Mouse (Mus musculus) heart, embryonic 11.5 days (tissue): ENCODE data around the gene Jaml. TPM values are rescaled to one million over a fixed set of nuclear protein-coding genes. Genes with fewer than 3 reads are reported as not detected.
A peak's percentile ranks its signal among the peaks of the same experiment; 100 is the strongest.

Experiments used
- ATAC-seq: fragments of 200-750 bp; cut with Nextera tagmentation; replicated peaks from 2 replicates; pipeline ENCODE4 v1.8.0; 2017; ENCODE audit warnings: moderate library complexity; ENCODE audit not compliant: insufficient number of reproducible peaks, low FRiP score, low TSS enrichment
- H3K27ac ChIP-seq: fragments of 300-500 bp; sonication (generic); 2 replicates; pipeline ENCODE4 v1.5.1; 2014; ENCODE audit warnings: mild to moderate bottlenecking, low read depth, low read length
- H3K27me3 ChIP-seq: fragments of 300-500 bp; sonication (generic); 2 replicates; pipeline ENCODE4 v1.6.1; 2014; ENCODE audit warnings: mild to moderate bottlenecking, low read length, mixed read lengths; ENCODE audit not compliant: control insufficient read depth, insufficient read depth
- H3K36me3 ChIP-seq: fragments of 300-500 bp; sonication (generic); 2 replicates; pipeline ENCODE4 v1.6.1; 2014; ENCODE audit warnings: mild to moderate bottlenecking, low read length, moderate library complexity, mixed read lengths; ENCODE audit not compliant: control insufficient read depth, insufficient read depth
- H3K4me1 ChIP-seq: fragments of 300-500 bp; sonication (generic); 2 replicates; pipeline ENCODE4 v1.6.1; 2014; ENCODE audit warnings: low read length; ENCODE audit not compliant: control insufficient read depth, insufficient read depth
- H3K4me2 ChIP-seq: fragments of 300-500 bp; sonication (generic); 2 replicates; pipeline ENCODE4 v1.6.1; 2014; ENCODE audit warnings: mild to moderate bottlenecking, moderate library complexity
- H3K4me3 ChIP-seq: fragments of 300-500 bp; sonication (generic); 2 replicates; pipeline ENCODE4 v1.5.1; 2014; ENCODE audit warnings: low read depth, low read length
- H3K9ac ChIP-seq: fragments of 300-500 bp; sonication (generic); 2 replicates; pipeline ENCODE4 v1.6.1; 2014; ENCODE audit warnings: mild to moderate bottlenecking, low read depth, low read length, moderate library complexity
- H3K9me3 ChIP-seq: fragments of 300-500 bp; sonication (generic); replicated peaks from 2 replicates; pipeline ENCODE4 v1.6.1; 2016; ENCODE audit warnings: low read length; ENCODE audit not compliant: control insufficient read depth
- WGBS: fragments of 180-500 bp; shearing (Covaris S2); extraction: QIAGEN DNeasy Blood & Tissue Kit; methylation state at CpG from one replicate; pipeline ENCODE4 v1.1.7; 2014; ENCODE audit not compliant: insufficient replicate concordance; 5-methylcytosine and 5-hydroxymethylcytosine counted together
- polyA plus RNA-seq: library from polyadenylated mRNA; unstranded; fragments of >200 nt; fragmentation: Nextera tagmentation; extraction: Ambion mirVana; gene quantifications from 2 replicates; pipeline ENCODE4 v1.2.1, GENCODE M21; 2014

The Jaml gene
- polyA plus RNA-seq, 1 experiment from 2014 or later: 0.36 TPM

GRCm38 (mm10) chr9:45138191-45139032, 59.4 kb downstream of the Jaml start, which contains the start of gene Scn4b:
Gene Scn4b (plus strand): TSS chr9:45138395.
- peak within 1 kb of the TSS; percentile 60 for H3K4me3 ChIP-seq
- H3K4me2 ChIP-seq: peak within 1 kb of the TSS; percentile 94
- no peak for ATAC-seq
- H3K9me3 ChIP-seq: no peaks in the 10 kb centered on the region
- no peaks in the 10 kb centered on the region for H3K36me3 ChIP-seq
- under 1% methylated on average over 70 of the region's 76 CpGs for WGBS
- peaks cover 40% of the 10 kb centered on the region for H3K4me1 ChIP-seq
- H3K27ac ChIP-seq: no peak within 1 kb of the TSS; the same call in 1 of the 2 replicates
- H3K9ac ChIP-seq: peak within 1 kb of the TSS; percentile 59; the same call in 1 of the 2 replicates
- peaks cover 54% of the 10 kb centered on the region for H3K27me3 ChIP-seq

DNA sequence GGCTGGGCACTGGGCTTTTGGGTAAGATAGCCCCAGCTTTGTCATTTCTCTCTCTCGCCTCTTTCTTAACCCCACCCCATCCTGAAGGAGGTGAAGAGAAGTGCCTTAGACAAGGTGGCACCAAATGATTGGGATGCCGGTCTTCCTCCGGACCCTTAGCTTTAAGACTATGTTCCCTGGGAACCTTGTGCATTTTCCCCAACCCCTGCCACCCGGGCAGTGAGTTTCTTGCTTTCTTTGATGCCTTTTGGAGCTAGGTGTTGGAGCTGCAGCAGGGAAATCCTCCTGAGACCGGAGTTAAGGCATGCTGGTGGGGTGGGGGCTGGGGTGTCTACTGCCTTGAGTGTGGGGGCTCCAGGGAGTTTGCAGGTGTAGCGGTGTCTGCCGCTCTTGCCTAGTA, 60.1 kb downstream of the Jaml start:
- H3K4me2 ChIP-seq: peak overlapping the region; percentile 94
- 4% methylated on average over 7 of the region's 7 CpGs for WGBS
- peaks cover 58% of the 10 kb centered on the region for H3K27me3 ChIP-seq
- no peak overlapping the region for H3K9ac ChIP-seq
- H3K27ac ChIP-seq: no peak overlapping the region
- no peak for ATAC-seq
- peaks cover 40% of the 10 kb centered on the region for H3K4me1 ChIP-seq
- no peaks in the 10 kb centered on the region for H3K9me3 ChIP-seq
- no peaks in the 10 kb centered on the region for H3K36me3 ChIP-seq
- peak overlapping the region; percentile 60 for H3K4me3 ChIP-seq

DNA sequence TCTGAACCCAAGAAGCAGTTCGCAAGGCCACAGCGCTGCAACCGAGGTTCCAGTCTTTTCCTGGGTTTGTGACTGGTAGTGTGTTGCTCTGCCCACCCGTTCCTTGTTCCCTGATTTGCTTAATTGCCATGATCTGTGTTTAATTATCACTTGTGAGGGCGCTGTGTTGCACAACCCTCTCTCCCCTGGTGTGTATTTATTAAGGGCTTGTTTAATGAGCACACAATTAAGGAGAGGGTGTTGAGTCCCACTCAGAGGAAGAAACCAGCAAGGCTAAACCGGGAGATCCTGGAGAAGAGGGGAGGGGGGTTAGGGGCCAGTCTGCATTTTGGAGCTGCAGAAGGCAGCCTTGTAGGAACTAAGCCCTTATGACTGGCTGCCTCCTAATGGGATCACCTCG, 62.0 kb downstream of the Jaml start:
- Histone ChIP-seq H3K36me3 (no peaks in the 10 kb centered on the region), H3K9me3 (no peaks in the 10 kb centered on the region), H3K9ac (no peak overlapping the region), H3K4me2 (no peak overlapping the region), H3K27me3 (peaks cover 70% of the 10 kb centered on the region), H3K27ac (no peak overlapping the region), H3K4me3 (no peak overlapping the region), H3K4me1 (peaks cover 34% of the 10 kb centered on the region)
- no peak for ATAC-seq
- WGBS: 58% methylated on average over 7 of the region's 7 CpGs

DNA sequence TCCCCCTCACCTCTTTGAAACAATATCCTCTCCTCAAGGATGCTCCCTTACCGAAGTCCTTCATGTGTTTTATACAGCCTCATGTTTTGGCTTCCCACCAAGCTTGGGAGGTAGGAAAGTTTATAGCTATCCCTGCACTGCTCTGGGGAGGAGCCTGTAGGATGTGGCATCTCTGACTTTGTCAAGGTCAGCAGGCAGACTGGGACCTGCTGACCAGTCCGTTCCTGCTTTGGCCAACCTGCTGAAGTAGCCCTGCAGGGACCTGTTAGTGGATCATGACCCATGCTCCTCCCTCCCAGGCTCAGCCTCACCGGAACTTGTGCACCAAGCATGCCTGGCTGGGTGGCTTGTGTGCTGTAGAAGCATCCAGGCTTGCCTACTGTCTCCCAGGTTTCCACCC, 63.7 kb downstream of the Jaml start:
- 54% methylated on average over 3 of the region's 3 CpGs for WGBS
- Histone ChIP-seq H3K4me3 (no peak overlapping the region), H3K27ac (no peak overlapping the region), H3K36me3 (no peaks in the 10 kb centered on the region), H3K4me2 (no peak overlapping the region), H3K27me3 (peaks cover 80% of the 10 kb centered on the region), H3K9me3 (no peaks in the 10 kb centered on the region), H3K9ac (no peak overlapping the region), H3K4me1 (peaks cover 18% of the 10 kb centered on the region)
- no peak for ATAC-seq

GRCm38 (mm10) chr9:45145533-45146266, 66.7 kb downstream of the Jaml start:
- Histone ChIP-seq H3K27me3 (peaks cover 72% of the 10 kb centered on the region), H3K9ac (peak overlapping the region; percentile 31), H3K4me3 (peak overlapping the region; percentile 47), H3K36me3 (no peaks in the 10 kb centered on the region), H3K9me3 (no peaks in the 10 kb centered on the region), H3K4me2 (peak overlapping the region; percentile 81), H3K4me1 (0 out of 2 replicates have a peak, but pooled peaks cover 5% of the 10 kb centered on the region), H3K27ac (no peak overlapping the region)
- WGBS: 6% methylated on average over 27 of the region's 27 CpGs
- no peak for ATAC-seq

DNA sequence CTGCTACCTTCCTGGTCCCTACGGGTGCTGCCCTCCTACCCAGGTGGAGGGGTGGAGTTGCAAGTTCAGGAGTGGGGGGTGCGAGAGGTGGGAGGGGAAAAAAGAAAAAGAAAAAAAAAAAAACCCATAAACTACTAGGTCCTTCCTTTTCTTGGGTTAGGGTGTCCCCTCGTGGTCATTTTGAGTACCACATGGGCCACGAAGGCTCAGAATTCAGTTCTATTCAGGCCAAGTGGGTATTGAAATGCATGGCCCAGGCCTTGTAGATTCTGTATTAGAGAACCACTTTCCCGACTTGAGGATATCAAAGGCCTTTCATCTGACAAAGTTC, 67.2 kb downstream of the Jaml start:
- Histone ChIP-seq H3K4me1 (0 out of 2 replicates have a peak, but pooled peaks cover 5% of the 10 kb centered on the region), H3K4me3 (peak overlapping the region; percentile 47), H3K9ac (peak overlapping the region; percentile 31; the same call in 1 of the 2 replicates), H3K27me3 (peaks cover 74% of the 10 kb centered on the region), H3K27ac (no peak overlapping the region), H3K9me3 (no peaks in the 10 kb centered on the region), H3K36me3 (no peaks in the 10 kb centered on the region), H3K4me2 (peak overlapping the region; percentile 81)
- 2% methylated on average over 5 of the region's 5 CpGs for WGBS
- no peak for ATAC-seq

DNA sequence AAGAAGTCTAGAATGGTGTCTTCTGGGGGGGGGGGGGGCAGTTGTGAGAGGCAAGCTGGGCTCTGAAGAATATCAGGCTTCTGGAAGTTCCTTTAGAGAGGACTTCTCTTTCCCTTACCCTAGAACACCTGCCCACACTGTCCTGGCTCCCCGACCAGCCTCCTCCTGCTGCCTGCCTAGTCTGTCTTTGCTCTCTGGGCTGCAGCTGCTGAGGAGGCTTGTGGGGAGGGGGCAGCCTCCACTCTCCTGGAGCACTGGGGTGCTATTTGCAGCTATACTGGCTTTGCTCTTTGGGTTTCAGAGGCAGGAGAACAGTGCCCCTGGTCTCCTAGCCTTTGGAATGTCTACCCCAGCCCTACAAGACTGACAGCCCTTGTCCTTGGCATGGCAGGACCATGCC, 72.0 kb downstream of the Jaml start:
- Histone ChIP-seq H3K4me3 (no peak overlapping the region), H3K36me3 (no peaks in the 10 kb centered on the region), H3K4me2 (no peak overlapping the region), H3K9ac (no peak overlapping the region), H3K9me3 (no peaks in the 10 kb centered on the region), H3K27me3 (peaks cover 39% of the 10 kb centered on the region), H3K4me1 (0 out of 2 replicates have a peak, but pooled peaks cover 1% of the 10 kb centered on the region), H3K27ac (no peak overlapping the region)
- no peak for ATAC-seq
- WGBS: 57% methylated on average over 1 of the region's 1 CpGs

DNA sequence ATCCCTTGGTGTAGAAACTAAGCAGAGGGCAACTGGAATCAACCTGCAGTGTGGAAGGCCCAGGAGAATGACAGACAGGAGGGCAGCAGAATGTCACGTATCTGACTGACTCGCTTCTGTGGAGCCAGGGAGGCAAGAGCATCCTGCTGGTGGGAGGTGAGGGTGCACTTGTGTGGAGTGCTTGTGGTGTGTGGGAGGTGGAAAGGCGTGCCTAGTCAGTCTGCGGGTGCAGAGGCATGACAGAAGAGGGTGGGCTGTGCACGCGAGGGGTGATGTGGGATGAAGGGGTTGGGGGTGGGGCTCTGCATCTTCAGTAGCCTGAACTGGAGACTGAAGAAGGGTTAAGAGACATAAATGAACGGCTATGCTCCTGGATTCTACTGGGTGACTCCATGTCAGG, 74.4 kb downstream of the Jaml start:
- 73% methylated on average over 7 of the region's 7 CpGs for WGBS
- no peaks in the 10 kb centered on the region for H3K36me3 ChIP-seq
- H3K4me1 ChIP-seq: no peaks in the 10 kb centered on the region
- H3K4me2 ChIP-seq: no peak overlapping the region
- H3K27ac ChIP-seq: no peak overlapping the region
- H3K9ac ChIP-seq: no peak overlapping the region
- peaks cover 4% of the 10 kb centered on the region for H3K9me3 ChIP-seq
- no peak overlapping the region for H3K4me3 ChIP-seq
- peaks cover 24% of the 10 kb centered on the region for H3K27me3 ChIP-seq
- ATAC-seq: no peak
